Mouse (Mus musculus) liver, embryonic 14.5 days (tissue): ENCODE measurements at regions not wholly inside any gene's neighbourhood (a gene's known extent, or its start where the extent isn't known, plus 50 kb on each side); places are given as distances from the start of the nearest gene placed in this dataset.

Source experiments
- CTCF ChIP-seq: IDR thresholded peaks from 2 replicates; pipeline ENCODE4 v1.5.1; 2016; ENCODE audit warnings: antibody characterized with exemption, low read depth, control low read depth
- EP300 ChIP-seq: IDR thresholded peaks from 2 replicates; pipeline ENCODE4 v1.6.1; 2016; ENCODE audit warnings: antibody characterized with exemption, low read depth

DNA sequence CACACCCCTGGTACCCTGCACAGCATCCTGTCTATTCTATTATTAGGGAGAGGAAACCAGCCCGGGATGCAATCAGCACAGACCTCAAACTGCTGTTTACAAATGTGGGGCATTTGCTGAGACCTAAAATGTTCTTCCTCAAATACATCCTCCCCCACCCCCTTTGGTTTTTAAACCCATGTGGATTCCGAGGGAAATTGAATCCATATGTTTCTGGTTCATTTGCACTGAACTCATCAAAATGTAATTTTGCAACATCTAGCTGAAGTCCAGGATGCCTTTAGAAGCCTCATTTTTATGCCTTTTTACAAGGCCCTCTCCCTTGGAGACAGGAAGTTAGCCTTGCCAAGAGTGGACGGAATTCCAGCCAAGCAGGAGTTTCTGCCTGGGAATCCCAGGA, 517.6 kb downstream of the Zfp536 start:
- TF ChIP-seq CTCF, result no peak
- no peak for TF ChIP-seq EP300
